Mouse (Mus musculus): Measurements from ENCODE around the gene Bricd5.

Bricd5 gene

GRCm38 (mm10) chr17:24440377-24440776 is 33.3 kb upstream of the Bricd5 start:
- H3K4me1 ChIP-seq (replicated peaks; ENCODE audit: low read depth, low read length) = peaks cover 33% of the 10 kb centered on the region
- no peak overlapping the region for H3K4me3 ChIP-seq (replicated peaks; ENCODE audit: low read length)
- H3K9me3 ChIP-seq (ENCODE audit: low read length) = no peaks in the 10 kb centered on the region
- no peaks in the 10 kb centered on the region for H3K27me3 ChIP-seq (ENCODE audit: insufficient read depth, low read length)
- H3K36me3 ChIP-seq (ENCODE audit: insufficient read depth, low read length) = peaks cover 62% of the 10 kb centered on the region
- no peak for TF ChIP-seq NANOG (IDR thresholded peaks at IDR 0.05; ENCODE audit: borderline replicate concordance, low read length)
- no peak for TF ChIP-seq CTCF (conservative IDR thresholded peaks at IDR 0.05; ENCODE audit: low read length)
- no peak for TF ChIP-seq POU5F1 (IDR thresholded peaks at IDR 0.05; ENCODE audit: borderline replicate concordance, low read length)

GRCm38 (mm10) chr17:24441148-24441547 is 32.5 kb upstream of the Bricd5 start:
- no peaks in the 10 kb centered on the region for H3K27me3 ChIP-seq (ENCODE audit: insufficient read depth, low read length)
- TF ChIP-seq NANOG (IDR thresholded peaks at IDR 0.05; ENCODE audit: borderline replicate concordance, low read length) (no peak), CTCF (conservative IDR thresholded peaks at IDR 0.05; ENCODE audit: low read length) (peak; percentile 28), POU5F1 (IDR thresholded peaks at IDR 0.05; ENCODE audit: borderline replicate concordance, low read length) (no peak)
- no peaks in the 10 kb centered on the region for H3K9me3 ChIP-seq (ENCODE audit: low read length)
- H3K4me1 ChIP-seq (replicated peaks; ENCODE audit: low read depth, low read length) = peaks cover 29% of the 10 kb centered on the region
- no peak overlapping the region for H3K4me3 ChIP-seq (replicated peaks; ENCODE audit: low read length)
- peaks cover 62% of the 10 kb centered on the region for H3K36me3 ChIP-seq (ENCODE audit: insufficient read depth, low read length)

GRCm38 (mm10) chr17:24442107-24442506 is 31.6 kb upstream of the Bricd5 start:
- peak overlapping the region; percentile 29; the same call in 1 of the 2 replicates for H3K4me3 ChIP-seq (replicated peaks; ENCODE audit: low read length)
- TF ChIP-seq POU5F1 (IDR thresholded peaks at IDR 0.05; ENCODE audit: borderline replicate concordance, low read length) (no peak), CTCF (conservative IDR thresholded peaks at IDR 0.05; ENCODE audit: low read length) (no peak), NANOG (IDR thresholded peaks at IDR 0.05; ENCODE audit: borderline replicate concordance, low read length) (no peak)
- H3K36me3 ChIP-seq (ENCODE audit: insufficient read depth, low read length) = peaks cover 70% of the 10 kb centered on the region
- H3K27me3 ChIP-seq (ENCODE audit: insufficient read depth, low read length) = no peaks in the 10 kb centered on the region
- peaks cover 29% of the 10 kb centered on the region for H3K4me1 ChIP-seq (replicated peaks; ENCODE audit: low read depth, low read length)
- H3K9me3 ChIP-seq (ENCODE audit: low read length) = no peaks in the 10 kb centered on the region

DNA sequence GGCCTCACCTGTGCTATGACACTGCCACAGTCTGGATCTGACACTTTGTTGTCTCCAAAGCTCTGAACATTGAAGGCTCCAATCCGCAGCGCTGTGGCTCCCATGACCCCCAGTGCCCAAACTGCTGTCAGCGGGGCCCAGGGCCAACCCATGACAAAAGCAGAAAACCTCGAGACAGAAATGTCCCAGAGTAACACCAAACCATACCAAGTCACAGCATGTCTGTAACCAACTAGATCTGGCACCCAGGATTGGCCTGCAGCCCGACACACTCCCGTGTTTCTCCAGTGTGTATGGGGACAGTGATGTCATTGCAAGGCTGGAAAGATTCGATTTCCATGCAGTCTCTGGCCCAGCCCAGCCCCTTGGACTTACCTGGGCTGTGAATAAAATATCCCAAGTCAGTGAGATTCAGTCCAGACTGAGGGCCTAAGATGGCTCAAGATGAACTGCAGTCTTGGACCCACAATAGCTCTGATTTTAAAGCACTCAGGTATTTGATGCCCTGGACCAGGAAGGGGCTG is 31.0 kb upstream of the Bricd5 start, which contains the start of gene Dnase1l2:
Gene Dnase1l2 (minus strand): TSS at position 474 of the 524 bp plus-strand sequence.
- H3K4me3 ChIP-seq (replicated peaks; ENCODE audit: low read length) = peak within 1 kb of the TSS; percentile 29; the same call in 1 of the 2 replicates
- peaks cover 71% of the 10 kb centered on the region for H3K36me3 ChIP-seq (ENCODE audit: insufficient read depth, low read length)
- no peaks in the 10 kb centered on the region for H3K9me3 ChIP-seq (ENCODE audit: low read length)
- no peak for TF ChIP-seq POU5F1 (IDR thresholded peaks at IDR 0.05; ENCODE audit: borderline replicate concordance, low read length)
- peaks cover 29% of the 10 kb centered on the region for H3K4me1 ChIP-seq (replicated peaks; ENCODE audit: low read depth, low read length)
- no peaks in the 10 kb centered on the region for H3K27me3 ChIP-seq (ENCODE audit: insufficient read depth, low read length)

DNA sequence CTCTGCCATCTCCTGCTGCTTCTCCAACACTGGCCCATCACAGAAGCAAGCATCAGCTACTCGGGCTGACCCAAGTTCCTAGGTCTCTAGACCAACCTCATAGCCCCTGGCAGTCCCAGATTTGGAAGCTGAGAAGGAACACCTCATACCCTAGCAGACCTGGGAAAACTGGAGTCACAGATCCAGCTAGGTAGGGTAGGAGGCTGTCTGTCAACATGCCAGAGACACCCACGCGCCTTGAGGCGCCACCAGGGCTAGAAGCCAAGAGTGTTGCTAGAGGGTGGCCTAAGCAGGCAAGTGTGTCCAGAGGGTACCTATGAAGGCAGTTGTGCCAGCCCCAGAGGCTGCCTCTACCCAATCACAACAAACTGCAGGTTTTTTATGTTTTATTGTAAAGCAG is 30.3 kb upstream of the Bricd5 start:
- H3K9me3 ChIP-seq (ENCODE audit: low read length) = no peaks in the 10 kb centered on the region
- H3K27me3 ChIP-seq (ENCODE audit: insufficient read depth, low read length) = no peaks in the 10 kb centered on the region
- no peak overlapping the region for H3K4me3 ChIP-seq (replicated peaks; ENCODE audit: low read length)
- TF ChIP-seq POU5F1 (IDR thresholded peaks at IDR 0.05; ENCODE audit: borderline replicate concordance, low read length) (no peak), CTCF (conservative IDR thresholded peaks at IDR 0.05; ENCODE audit: low read length) (no peak), NANOG (IDR thresholded peaks at IDR 0.05; ENCODE audit: borderline replicate concordance, low read length) (no peak)
- H3K4me1 ChIP-seq (replicated peaks; ENCODE audit: low read depth, low read length) = peaks cover 29% of the 10 kb centered on the region
- H3K36me3 ChIP-seq (ENCODE audit: insufficient read depth, low read length) = peaks cover 72% of the 10 kb centered on the region

GRCm38 (mm10) chr17:24446590-24446989 is 27.1 kb upstream of the Bricd5 start:
- peaks cover 25% of the 10 kb centered on the region for H3K4me1 ChIP-seq (replicated peaks; ENCODE audit: low read depth, low read length)
- H3K4me3 ChIP-seq (replicated peaks; ENCODE audit: low read length) = no peak overlapping the region
- peaks cover 88% of the 10 kb centered on the region for H3K36me3 ChIP-seq (ENCODE audit: insufficient read depth, low read length)
- no peaks in the 10 kb centered on the region for H3K27me3 ChIP-seq (ENCODE audit: insufficient read depth, low read length)
- no peaks in the 10 kb centered on the region for H3K9me3 ChIP-seq (ENCODE audit: low read length)
- TF ChIP-seq CTCF (conservative IDR thresholded peaks at IDR 0.05; ENCODE audit: low read length) (no peak), POU5F1 (IDR thresholded peaks at IDR 0.05; ENCODE audit: borderline replicate concordance, low read length) (no peak), NANOG (IDR thresholded peaks at IDR 0.05; ENCODE audit: borderline replicate concordance, low read length) (no peak)

- Histone ChIP-seq H3K27me3 (ENCODE audit: insufficient read depth, low read length) (no peaks in the 10 kb centered on the region), H3K9me3 (ENCODE audit: low read length) (no peaks in the 10 kb centered on the region), H3K36me3 (ENCODE audit: insufficient read depth, low read length) (peaks cover 82% of the 10 kb centered on the region), H3K4me3 (replicated peaks; ENCODE audit: low read length) (no peak overlapping the region), H3K4me1 (replicated peaks; ENCODE audit: low read depth, low read length) (peaks cover 21% of the 10 kb centered on the region)
- TF ChIP-seq CTCF (conservative IDR thresholded peaks at IDR 0.05; ENCODE audit: low read length) (no peak), POU5F1 (IDR thresholded peaks at IDR 0.05; ENCODE audit: borderline replicate concordance, low read length) (no peak), NANOG (IDR thresholded peaks at IDR 0.05; ENCODE audit: borderline replicate concordance, low read length) (no peak)
Measured at GRCm38 (mm10) chr17:24449507-24449906, 24.2 kb upstream of the Bricd5 start.

DNA sequence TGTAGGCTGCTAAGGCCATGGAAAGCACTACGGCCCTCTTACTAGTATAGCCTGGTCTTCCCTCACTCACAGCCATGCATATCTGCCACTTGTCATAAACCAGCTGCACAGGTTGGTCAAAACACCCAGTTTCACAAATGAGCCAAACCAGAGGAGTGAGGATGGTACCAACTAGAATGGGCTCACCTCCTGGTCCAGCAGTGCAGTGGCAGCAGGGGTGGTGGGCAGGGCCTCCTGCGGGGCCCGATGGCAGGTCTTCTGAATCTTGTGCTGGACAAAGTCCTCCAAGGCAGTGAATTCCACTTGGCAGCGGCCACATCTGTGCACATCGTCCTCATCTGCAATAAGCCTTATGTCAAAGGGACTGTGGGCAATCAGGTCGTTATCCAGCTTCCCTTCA is 22.5 kb upstream of the Bricd5 start:
- TF ChIP-seq NANOG (IDR thresholded peaks at IDR 0.05; ENCODE audit: borderline replicate concordance, low read length) = no peak
- no peak for TF ChIP-seq POU5F1 (IDR thresholded peaks at IDR 0.05; ENCODE audit: borderline replicate concordance, low read length)
- TF ChIP-seq CTCF (conservative IDR thresholded peaks at IDR 0.05; ENCODE audit: low read length) = no peak
- H3K36me3 ChIP-seq (ENCODE audit: insufficient read depth, low read length) = peaks cover 65% of the 10 kb centered on the region

DNA sequence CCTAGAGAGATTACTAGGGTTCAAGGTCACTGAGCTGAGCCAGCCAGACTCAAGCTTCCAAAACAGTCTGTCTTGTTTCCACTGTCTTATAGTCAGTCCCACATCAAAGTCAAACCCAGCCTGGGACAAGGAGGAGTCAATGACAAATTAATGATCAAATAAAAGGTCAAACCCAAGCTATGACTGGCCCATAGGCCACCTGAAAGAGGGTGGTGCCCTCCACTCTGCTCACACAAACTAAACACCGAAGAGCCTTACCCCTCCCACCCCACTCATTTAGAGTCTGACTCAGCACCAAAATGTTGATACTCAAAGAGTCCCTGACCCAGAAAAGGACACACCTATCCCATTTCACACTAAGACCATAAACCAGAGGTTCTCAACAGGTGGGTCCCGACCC is 20.3 kb upstream of the Bricd5 start:
- no peak overlapping the region for H3K4me3 ChIP-seq (replicated peaks; ENCODE audit: low read length)
- TF ChIP-seq CTCF (conservative IDR thresholded peaks at IDR 0.05; ENCODE audit: low read length) = no peak
- TF ChIP-seq POU5F1 (IDR thresholded peaks at IDR 0.05; ENCODE audit: borderline replicate concordance, low read length) = no peak
- TF ChIP-seq NANOG (IDR thresholded peaks at IDR 0.05; ENCODE audit: borderline replicate concordance, low read length) = no peak
- H3K9me3 ChIP-seq (ENCODE audit: low read length) = no peaks in the 10 kb centered on the region
- peaks cover 43% of the 10 kb centered on the region for H3K36me3 ChIP-seq (ENCODE audit: insufficient read depth, low read length)
- peaks cover 18% of the 10 kb centered on the region for H3K4me1 ChIP-seq (replicated peaks; ENCODE audit: low read depth, low read length)
- H3K27me3 ChIP-seq (ENCODE audit: insufficient read depth, low read length) = no peaks in the 10 kb centered on the region

More for the DNA sequence above, 22.5 kb upstream of the Bricd5 start:
- Histone ChIP-seq H3K4me1 (replicated peaks; ENCODE audit: low read depth, low read length) (peaks cover 18% of the 10 kb centered on the region), H3K27me3 (ENCODE audit: insufficient read depth, low read length) (no peaks in the 10 kb centered on the region), H3K9me3 (ENCODE audit: low read length) (no peaks in the 10 kb centered on the region), H3K4me3 (replicated peaks; ENCODE audit: low read length) (no peak overlapping the region)
